Mouse (Mus musculus) heart, embryonic 16.5 days (tissue): ENCODE data around the gene Cdca3. TPM values are rescaled to one million over a fixed set of nuclear protein-coding genes. Genes with fewer than 3 reads are reported as not detected.

Experiments
- ATAC-seq: fragments of 200-750 bp; cut with Nextera tagmentation; replicated peaks from 2 replicates; pipeline ENCODE4 v1.8.0; 2017; ENCODE audit warnings: moderate number of reproducible peaks; ENCODE audit not compliant: insufficient read depth, low FRiP score; ENCODE audit errors: extremely low read depth
- H3K27ac ChIP-seq: fragments of 300-500 bp; sonication (generic); 2 replicates; pipeline ENCODE4 v1.5.1; 2014; ENCODE audit warnings: mild to moderate bottlenecking, low read length, control low read depth, moderate library complexity
- H3K27me3 ChIP-seq: fragments of 300-500 bp; sonication (generic); 2 replicates; pipeline ENCODE4 v1.6.1; 2014; ENCODE audit warnings: low read length, mixed read lengths; ENCODE audit not compliant: control insufficient read depth, insufficient read depth
- H3K36me3 ChIP-seq: fragments of 300-500 bp; sonication (generic); 2 replicates; pipeline ENCODE4 v1.6.1; 2014; ENCODE audit not compliant: control insufficient read depth, insufficient read depth
- H3K4me1 ChIP-seq: fragments of 300-500 bp; sonication (generic); 2 replicates; pipeline ENCODE4 v1.6.1; 2014; ENCODE audit warnings: low read length, mixed read lengths; ENCODE audit not compliant: control insufficient read depth, insufficient read depth
- H3K4me2 ChIP-seq: fragments of 300-500 bp; sonication (generic); 2 replicates; pipeline ENCODE4 v1.6.1; 2014; ENCODE audit warnings: low read depth, mild to moderate bottlenecking, control low read depth, low read length
- H3K4me3 ChIP-seq: fragments of 300-500 bp; sonication (generic); 2 replicates; pipeline ENCODE4 v1.5.1; 2014; ENCODE audit warnings: mild to moderate bottlenecking, control low read depth, low read length
- H3K9ac ChIP-seq: fragments of 300-500 bp; sonication (generic); 2 replicates; pipeline ENCODE4 v1.6.1; 2014; ENCODE audit warnings: low read length, control low read depth
- H3K9me3 ChIP-seq: fragments of 300-500 bp; sonication (generic); replicated peaks from 2 replicates; pipeline ENCODE4 v1.6.1; 2016; ENCODE audit warnings: low read length; ENCODE audit not compliant: control insufficient read depth
- WGBS: fragments of 180-500 bp; shearing (Covaris S2); extraction: QIAGEN DNeasy Blood & Tissue Kit; methylation state at CpG from one replicate; pipeline ENCODE4 v1.1.7; 2014; 5-methylcytosine and 5-hydroxymethylcytosine counted together
- polyA plus RNA-seq: library from polyadenylated mRNA; unstranded; fragments of >200 nt; fragmentation: Nextera tagmentation; extraction: Ambion mirVana; gene quantifications from 2 replicates; pipeline ENCODE4 v1.2.1, GENCODE M21; 2015

The Cdca3 gene
- polyA plus RNA-seq, 1 experiment from 2014 or later, result 126 TPM

- WGBS, result 10% methylated on average over 8 of the region's 8 CpGs
- Histone ChIP-seq H3K4me3 (no peak overlapping the region), H3K9me3 (no peaks in the 10 kb centered on the region), H3K27me3 (no peaks in the 10 kb centered on the region), H3K9ac (peak overlapping the region; percentile 49), H3K4me2 (peak overlapping the region; percentile 7; the same call in 1 of the 2 replicates), H3K36me3 (peaks cover 11% of the 10 kb centered on the region; the same call in 1 of the 2 replicates), H3K27ac (peak overlapping the region; percentile 20; the same call in 1 of the 2 replicates), H3K4me1 (peaks cover 18% of the 10 kb centered on the region)
- peak; percentile 30; the same call in 1 of the 2 replicates for ATAC-seq
These were observed 10.5 kb downstream of the Cdca3 start for GRCm38 (mm10) chr6:124839805-124840204.

GRCm38 (mm10) chr6:124840241-124841167 is 11.2 kb downstream of the Cdca3 start, which contains the start of gene Gnb3:
Gene Gnb3, minus strand, starts transcription at chr6:124840275.
- Histone ChIP-seq H3K27ac (peak within 1 kb of the TSS; percentile 20; the same call in 1 of the 2 replicates), H3K9me3 (no peaks in the 10 kb centered on the region), H3K9ac (peak within 1 kb of the TSS; percentile 49), H3K36me3 (peaks cover 10% of the 10 kb centered on the region; the same call in 1 of the 2 replicates), H3K4me1 (peaks cover 18% of the 10 kb centered on the region), H3K4me2 (peak within 1 kb of the TSS; percentile 7; the same call in 1 of the 2 replicates), H3K4me3 (no peak within 1 kb of the TSS), H3K27me3 (no peaks in the 10 kb centered on the region)
- peak; percentile 70 for ATAC-seq
- WGBS, result 18% methylated on average over 15 of the region's 15 CpGs

- Histone ChIP-seq H3K4me3 (no peak overlapping the region), H3K9me3 (no peaks in the 10 kb centered on the region), H3K27me3 (no peaks in the 10 kb centered on the region), H3K4me2 (no peak overlapping the region), H3K27ac (no peak overlapping the region), H3K36me3 (peaks cover 8% of the 10 kb centered on the region; the same call in 1 of the 2 replicates), H3K4me1 (peaks cover 3% of the 10 kb centered on the region; the same call in 1 of the 2 replicates), H3K9ac (no peak overlapping the region)
- WGBS, result 9% methylated on average over 9 of the region's 9 CpGs
- ATAC-seq, result peak; percentile 79
These were observed 18.0 kb downstream of the Cdca3 start for GRCm38 (mm10) chr6:124847305-124847704.

GRCm38 (mm10) chr6:124850535-124850934 is 21.2 kb downstream of the Cdca3 start:
- H3K27ac ChIP-seq, result no peak overlapping the region
- no peaks in the 10 kb centered on the region for H3K36me3 ChIP-seq
- 47% methylated on average over 8 of the region's 8 CpGs for WGBS
- no peaks in the 10 kb centered on the region for H3K9me3 ChIP-seq
- no peak for ATAC-seq
- H3K4me3 ChIP-seq, result no peak overlapping the region
- no peaks in the 10 kb centered on the region for H3K27me3 ChIP-seq
- peaks cover 10% of the 10 kb centered on the region; the same call in 1 of the 2 replicates for H3K4me1 ChIP-seq
- H3K9ac ChIP-seq, result no peak overlapping the region
- H3K4me2 ChIP-seq, result no peak overlapping the region

- Histone ChIP-seq H3K36me3 (no peaks in the 10 kb centered on the region), H3K4me2 (no peak overlapping the region), H3K9ac (0 out of 2 replicates have a peak overlapping the region, but pooled peaks have one; percentile 9), H3K27ac (no peak overlapping the region), H3K27me3 (peaks cover 17% of the 10 kb centered on the region), H3K9me3 (no peaks in the 10 kb centered on the region), H3K4me3 (no peak overlapping the region), H3K4me1 (peaks cover 19% of the 10 kb centered on the region)
- 57% methylated on average over 12 of the region's 12 CpGs for WGBS
- ATAC-seq, result no peak
These were observed 25.3 kb downstream of the Cdca3 start for GRCm38 (mm10) chr6:124854647-124855046.

- Histone ChIP-seq H3K9ac (peak overlapping the region; percentile 91), H3K9me3 (no peaks in the 10 kb centered on the region), H3K4me2 (peak overlapping the region; percentile 91), H3K27ac (peak overlapping the region; percentile 66; the same call in 1 of the 2 replicates), H3K4me1 (peaks cover 19% of the 10 kb centered on the region), H3K36me3 (no peaks in the 10 kb centered on the region), H3K27me3 (peaks cover 22% of the 10 kb centered on the region), H3K4me3 (peak overlapping the region; percentile 65)
- no peak for ATAC-seq
- 12% methylated on average over 12 of the region's 14 CpGs for WGBS
These were observed 27.0 kb downstream of the Cdca3 start for GRCm38 (mm10) chr6:124856321-124856720.

GRCm38 (mm10) chr6:124856916-124857839 is 27.8 kb downstream of the Cdca3 start, which contains the start of gene P3h3:
Gene P3h3, minus strand, starts transcription at chr6:124857752.
- ATAC-seq, result peak; percentile 77
- Histone ChIP-seq H3K4me2 (peak within 1 kb of the TSS; percentile 91), H3K4me1 (peaks cover 20% of the 10 kb centered on the region), H3K27ac (peak within 1 kb of the TSS; percentile 90), H3K4me3 (peak within 1 kb of the TSS; percentile 65), H3K9ac (peak within 1 kb of the TSS; percentile 91), H3K27me3 (peaks cover 22% of the 10 kb centered on the region), H3K9me3 (no peaks in the 10 kb centered on the region), H3K36me3 (no peaks in the 10 kb centered on the region)
- under 1% methylated on average over 86 of the region's 86 CpGs for WGBS

GRCm38 (mm10) chr6:124857840-124858530 is 28.6 kb downstream of the Cdca3 start:
- H3K36me3 ChIP-seq, result no peaks in the 10 kb centered on the region
- H3K4me1 ChIP-seq, result peaks cover 28% of the 10 kb centered on the region
- peak overlapping the region; percentile 91 for H3K9ac ChIP-seq
- peak overlapping the region; percentile 91 for H3K4me2 ChIP-seq
- H3K27me3 ChIP-seq, result peaks cover 22% of the 10 kb centered on the region
- no peaks in the 10 kb centered on the region for H3K9me3 ChIP-seq
- WGBS, result 30% methylated on average over 26 of the region's 26 CpGs
- peak overlapping the region; percentile 65 for H3K4me3 ChIP-seq
- H3K27ac ChIP-seq, result peak overlapping the region; percentile 32; the same call in 1 of the 2 replicates
- ATAC-seq, result no peak
